Mouse (Mus musculus) kidney, postnatal 4 days (tissue): ENCODE results near the gene Map3k12.

Experiments
- DNase-seq, 2 experiments: peaks; one replicate each; pipeline ENCODE4 v3.0.0; 2021; ENCODE audit warnings: mixed read lengths in 2 of 2

Map3k12 gene

GRCm38 (mm10) chr15:102516728-102517404 is at the start of gene Map3k12:
Gene Map3k12 (minus strand): TSS chr15:102517064.
- peak; percentile 80 to 84 for DNase-seq

GRCm38 (mm10) chr15:102563681-102564080 is 46.8 kb upstream of the Map3k12 start:
- DNase-seq, result no peak

- DNase-seq, result no peak
Measured at GRCm38 (mm10) chr15:102563061-102563460, 46.2 kb upstream of the Map3k12 start.

GRCm38 (mm10) chr15:102562491-102562890 is 45.6 kb upstream of the Map3k12 start:
- no peak for DNase-seq

- DNase-seq, result peak in 1 of 2 experiments; percentile 12
Measured at GRCm38 (mm10) chr15:102557580-102557979, 40.7 kb upstream of the Map3k12 start.

- no peak for DNase-seq
Measured at GRCm38 (mm10) chr15:102555581-102555980, 38.7 kb upstream of the Map3k12 start.

- no peak for DNase-seq
Measured at GRCm38 (mm10) chr15:102552599-102552998, 35.7 kb upstream of the Map3k12 start.

- DNase-seq, result no peak
Measured at GRCm38 (mm10) chr15:102547478-102547877, 30.6 kb upstream of the Map3k12 start.

GRCm38 (mm10) chr15:102546677-102547427 is 30.0 kb upstream of the Map3k12 start:
- DNase-seq, result peak in 1 of 2 experiments; percentile 25

GRCm38 (mm10) chr15:102546246-102546645 is 29.4 kb upstream of the Map3k12 start:
- no peak for DNase-seq

- no peak for DNase-seq
Measured at GRCm38 (mm10) chr15:102544801-102545200, 27.9 kb upstream of the Map3k12 start.

GRCm38 (mm10) chr15:102533926-102534325 is 17.1 kb upstream of the Map3k12 start:
- no peak for DNase-seq

- no peak for DNase-seq
Measured at GRCm38 (mm10) chr15:102532106-102532900, 15.4 kb upstream of the Map3k12 start.

- no peak for DNase-seq
Measured at GRCm38 (mm10) chr15:102531586-102531985, 14.7 kb upstream of the Map3k12 start.

GRCm38 (mm10) chr15:102530566-102530965 is 13.7 kb upstream of the Map3k12 start:
- DNase-seq, result no peak

GRCm38 (mm10) chr15:102528396-102528795 is 11.5 kb upstream of the Map3k12 start:
- DNase-seq, result no peak

GRCm38 (mm10) chr15:102527936-102528335 is 11.1 kb upstream of the Map3k12 start:
- peak in 1 of 2 experiments; percentile 36 for DNase-seq

- DNase-seq, result no peak
Measured at GRCm38 (mm10) chr15:102526111-102527002, 9.5 kb upstream of the Map3k12 start.

- DNase-seq, result peak; percentile 83 to 86
Measured at GRCm38 (mm10) chr15:102524892-102525485, 8.1 kb upstream of the Map3k12 start, which contains the start of gene Npff. Gene Npff (minus strand): TSS chr15:102524942.

GRCm38 (mm10) chr15:102521480-102521879 is 4.6 kb upstream of the Map3k12 start:
- DNase-seq, result no peak

- no peak for DNase-seq
Measured at GRCm38 (mm10) chr15:102520416-102520815, 3.6 kb upstream of the Map3k12 start.
